Mouse (Mus musculus) hematopoietic stem cell, adult 5-6 weeks (primary cell): ENCODE measurements around the gene Dgkd. TPM values are rescaled to one million over a fixed set of nuclear protein-coding genes. Genes with fewer than 3 reads are reported as not detected.
"Not testable (repeated sequence)": the region's sequence is repeated elsewhere in the genome, so short reads cannot be mapped to it uniquely, and the experiment has no call there.

Experiments
- ATAC-seq, 2 experiments: fragments of 125-278 bp in 1 of 2; replicated peaks in 1 of 2; 2 replicates each; pipeline ENCODE4 v1.8.0; 2016 to 2017; ENCODE audit warnings: inconsistent platforms in 2 of 2, mild to moderate bottlenecking in 2 of 2, moderate number of reproducible peaks in 2 of 2, low read depth in 1 of 2, moderate TSS enrichment in 1 of 2; ENCODE audit not compliant: low FRiP score in 2 of 2, poor library complexity in 2 of 2, severe bottlenecking in 2 of 2, insufficient read depth in 1 of 2, low TSS enrichment in 1 of 2
- total RNA-seq: library from RNA; stranded (forward); fragments of 172-1452, 232-1000 nt; gene quantifications from 2 replicates; pipeline ENCODE4 v1.2.3, GENCODE M21; 2017

Dgkd gene
- 38.8 and 43.0 TPM in 2 replicates for total RNA-seq

DNA sequence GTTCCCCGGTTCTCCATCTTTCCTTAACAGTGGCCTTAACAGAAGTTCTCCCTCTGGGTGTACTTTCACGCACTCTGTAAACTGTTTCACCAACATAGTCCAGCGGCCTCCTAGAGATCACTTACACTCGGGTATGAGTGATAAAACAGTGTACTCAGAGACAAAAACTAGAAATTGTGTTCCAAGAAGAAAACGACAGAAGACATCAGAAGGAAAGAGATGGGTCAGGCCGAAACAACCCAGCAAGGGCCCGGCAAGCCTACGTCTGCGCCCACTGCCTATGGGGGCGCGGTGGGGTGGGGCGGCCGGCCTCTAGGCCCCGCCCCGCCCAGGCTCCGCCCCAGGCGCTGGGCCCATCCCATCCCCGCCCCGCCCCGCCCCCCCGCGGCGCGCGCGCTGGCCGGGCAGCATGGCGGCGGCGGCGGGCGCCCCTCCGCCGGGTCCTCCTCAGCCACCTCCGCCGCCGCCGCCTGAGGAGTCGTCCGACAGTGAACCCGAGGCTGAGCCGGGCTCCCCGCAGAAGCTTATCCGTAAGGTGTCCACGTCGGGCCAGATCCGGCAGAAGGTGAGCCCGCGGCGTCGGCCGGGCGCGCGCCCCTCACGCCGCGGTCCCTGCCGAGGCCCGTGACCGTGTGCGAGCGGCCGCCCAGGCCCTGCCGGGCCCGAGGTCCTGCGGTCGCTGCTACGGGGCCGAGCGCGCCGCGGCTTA, at the start of gene Dgkd:
Gene Dgkd, plus strand, starts transcription at position 396 of the 709 bp plus-strand sequence.
- ATAC-seq = peak; percentile 70 to 80

DNA sequence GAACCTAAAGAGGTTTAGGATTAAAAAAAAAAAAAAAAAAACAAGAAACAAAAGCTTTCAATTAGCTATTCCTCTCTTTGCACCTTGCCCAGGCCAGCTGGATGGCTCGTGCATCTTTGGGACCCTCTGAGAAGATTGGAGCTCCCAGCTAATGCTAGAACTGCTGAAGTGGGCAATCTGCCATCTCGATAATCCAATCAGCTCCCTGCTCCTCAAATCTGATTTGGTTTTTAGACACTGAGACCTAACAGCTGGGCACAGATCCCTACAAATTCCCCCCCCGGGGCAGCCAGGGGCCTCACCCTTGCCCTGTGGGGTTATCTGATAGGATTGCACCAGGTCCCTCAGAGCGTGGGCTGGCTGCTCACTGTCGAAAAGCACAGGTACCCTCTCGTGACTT, 49.5 kb upstream of the Dgkd start, which contains the start of gene Sag:
Gene Sag, plus strand, starts transcription at position 105 of the 400 bp plus-strand sequence.
- no peak for ATAC-seq

DNA sequence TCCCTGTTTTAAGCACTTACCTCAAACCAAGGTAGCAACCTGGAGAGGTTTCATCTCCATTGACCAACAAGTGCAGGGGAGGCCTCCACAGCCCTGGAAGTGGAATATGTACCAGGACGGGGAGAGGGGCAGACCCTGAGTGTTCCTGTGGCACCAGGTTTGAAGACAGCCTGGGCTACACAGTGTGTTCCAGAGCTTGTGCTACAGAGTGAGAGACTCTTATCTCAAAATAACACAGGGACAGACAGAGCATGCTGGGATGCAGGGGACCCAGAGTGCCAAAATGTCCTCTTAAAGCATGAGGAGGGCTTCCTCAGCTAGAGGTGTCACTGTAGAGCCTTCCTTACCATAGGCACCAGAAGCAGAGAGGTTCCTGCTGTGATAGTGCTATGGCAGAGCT, 45.3 kb upstream of the Dgkd start:
- no peak for ATAC-seq

DNA sequence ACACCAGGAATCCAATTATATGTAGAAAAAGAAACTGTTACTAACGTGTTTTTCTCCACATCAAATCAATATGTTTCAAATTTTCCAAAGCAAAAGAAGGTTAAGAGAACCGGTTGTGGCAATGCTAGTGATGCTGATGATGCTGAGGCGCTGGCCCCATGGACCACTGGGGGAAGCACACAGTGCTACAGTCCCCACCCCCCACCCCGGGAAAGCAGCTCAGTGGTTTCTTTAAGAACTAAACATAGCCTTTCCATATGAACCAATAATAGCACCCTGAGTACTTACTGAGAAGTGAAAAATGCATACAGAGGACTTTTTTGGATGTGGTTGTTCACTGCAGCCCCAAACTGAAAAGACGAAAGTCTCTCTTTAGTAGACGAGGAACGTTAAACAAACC, 41.7 kb upstream of the Dgkd start:
- no peak for ATAC-seq

DNA sequence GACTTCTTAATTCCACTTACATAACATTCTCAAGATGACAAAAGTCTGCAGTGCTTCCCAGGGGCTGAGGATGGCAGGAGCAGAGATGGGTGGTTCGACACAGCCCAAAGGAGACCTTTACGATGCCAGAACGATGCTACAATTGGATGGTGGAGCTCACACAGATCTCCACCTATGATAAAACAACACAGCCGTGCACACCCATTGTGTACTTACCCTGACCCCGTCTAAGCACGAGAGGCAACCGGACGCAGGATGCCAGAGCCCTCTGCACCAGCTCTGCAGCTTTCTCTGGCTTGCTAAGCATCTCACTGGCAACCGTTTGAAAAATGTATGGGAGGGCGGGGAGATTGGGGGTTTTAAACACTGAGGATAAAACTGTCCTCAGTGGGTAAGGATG, 41.0 kb upstream of the Dgkd start:
- ATAC-seq = no peak

DNA sequence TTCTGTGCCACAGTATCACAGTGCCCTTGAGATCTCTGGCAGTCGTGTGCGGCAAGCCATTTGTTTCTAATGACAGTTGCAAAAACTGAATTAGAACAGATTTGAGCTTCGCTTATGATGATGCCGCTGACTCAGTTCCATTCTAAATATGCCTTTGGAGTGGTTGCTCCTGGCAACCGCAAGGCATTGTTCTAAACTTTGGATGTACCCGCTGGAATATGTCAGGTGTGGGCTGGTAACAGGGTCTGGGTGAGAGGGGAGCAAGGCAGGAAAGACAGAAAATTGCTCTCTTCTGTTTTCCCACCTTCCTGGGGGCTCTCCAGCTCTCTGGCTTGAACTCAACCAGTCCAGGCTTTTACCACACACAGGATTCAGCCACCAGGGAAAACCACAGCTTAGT, 39.9 kb upstream of the Dgkd start:
- ATAC-seq = no peak

DNA sequence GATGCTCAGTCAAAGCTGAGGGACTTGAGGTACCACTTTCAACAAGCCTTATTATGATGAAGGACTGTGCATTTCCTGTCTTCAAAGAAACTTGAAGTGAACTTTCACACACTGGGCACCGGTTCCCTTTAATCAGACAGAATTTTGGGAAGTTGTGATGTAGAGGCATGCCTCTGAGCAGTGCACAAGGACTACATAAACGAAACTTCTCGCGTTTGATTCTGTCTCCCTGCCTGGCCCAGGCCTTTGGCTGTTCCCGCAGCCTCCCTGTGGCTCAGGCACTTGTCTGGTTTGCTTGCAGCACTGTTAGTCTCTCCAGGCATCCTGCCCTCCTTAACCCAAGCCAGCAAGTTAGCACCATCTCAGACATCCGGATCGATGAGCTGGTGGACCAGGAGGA, 39.4 kb upstream of the Dgkd start:
- 0 out of 4 replicates have a peak, but pooled peaks of 1 of the 2 experiments have one; percentile 22 for ATAC-seq

DNA sequence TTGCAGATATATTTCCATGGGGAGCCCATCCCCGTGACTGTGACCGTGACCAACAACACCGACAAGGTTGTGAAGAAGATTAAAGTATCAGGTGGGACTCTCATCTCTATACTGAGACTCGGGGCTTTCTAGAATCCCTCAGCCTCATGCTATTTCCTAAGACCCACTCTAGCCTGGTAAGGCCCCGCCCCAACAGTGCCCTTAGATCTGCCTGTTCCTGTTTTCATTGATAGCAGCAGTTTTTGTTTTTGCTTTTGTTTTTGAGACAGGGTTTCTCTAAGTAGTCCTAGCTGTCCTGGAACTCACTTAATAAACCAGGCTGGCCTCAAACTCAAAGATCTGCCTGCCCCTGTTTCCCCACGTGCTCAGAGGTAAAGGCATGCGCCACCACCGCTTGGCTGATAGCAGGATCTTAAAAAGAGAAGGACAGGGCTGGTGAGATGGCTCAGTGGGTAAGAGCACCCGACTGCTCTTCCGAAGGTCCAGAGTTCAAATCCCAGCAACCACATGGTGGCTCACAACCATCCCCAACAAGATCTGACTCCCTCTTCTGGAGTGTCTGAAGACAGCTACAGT, 28.6 kb upstream of the Dgkd start:
- ATAC-seq = no peak

DNA sequence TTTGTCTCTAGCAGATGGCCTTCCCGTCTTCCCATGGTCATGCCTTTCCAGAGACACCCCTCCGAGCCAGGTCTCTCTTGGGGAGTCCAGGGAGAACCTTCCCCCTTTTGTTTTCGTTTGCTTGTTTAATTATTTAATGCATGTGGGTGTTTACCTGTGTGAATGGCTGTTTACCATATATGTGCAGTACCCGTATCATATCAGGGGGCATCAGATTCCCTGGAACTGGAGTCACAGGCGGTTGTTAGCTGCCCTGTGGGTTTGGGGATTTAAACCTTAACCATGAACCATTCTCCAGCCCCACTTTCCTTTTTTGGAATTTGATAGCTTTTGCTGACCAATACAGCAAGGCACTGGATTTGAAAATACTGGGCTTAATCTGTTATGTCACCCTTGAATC, 27.8 kb upstream of the Dgkd start:
- no peak for ATAC-seq

DNA sequence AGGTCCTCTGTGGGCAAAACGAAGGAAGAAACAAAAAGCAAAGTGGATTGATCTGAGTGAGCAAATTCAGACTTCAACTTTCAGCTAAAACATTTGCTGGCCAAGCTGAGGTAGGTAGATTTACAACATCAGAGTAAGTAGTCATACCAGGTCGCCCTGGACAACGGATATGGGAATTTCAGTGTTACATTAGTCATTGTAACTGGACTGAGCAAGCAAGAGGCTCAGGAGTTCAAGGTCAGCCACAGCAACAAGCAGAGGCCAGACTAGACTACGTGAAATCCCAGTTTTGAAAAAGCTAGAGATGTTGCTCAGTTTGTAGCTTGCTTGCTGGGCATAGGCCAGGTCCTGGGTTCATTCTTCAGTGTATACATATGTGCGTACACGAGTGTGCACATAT, 27.1 kb upstream of the Dgkd start:
- ATAC-seq = no peak

DNA sequence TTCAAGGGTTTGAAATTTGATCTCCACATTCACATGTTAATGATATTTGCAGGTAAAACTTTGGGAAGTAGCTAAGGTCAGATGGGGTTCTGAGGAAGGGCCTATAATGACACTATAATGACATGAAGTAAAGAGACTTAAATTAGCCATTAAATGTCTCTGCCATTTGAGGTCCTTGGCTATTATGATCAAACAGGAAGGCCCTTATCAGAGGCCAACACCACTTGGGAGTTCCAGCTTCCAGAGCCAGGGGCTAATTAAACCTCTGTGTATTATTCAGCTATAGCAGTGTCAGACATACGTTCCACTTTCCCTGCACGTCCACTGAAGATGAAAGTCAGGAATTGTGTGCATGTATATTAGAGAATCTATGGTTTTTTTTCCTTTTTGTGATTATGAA, 26.6 kb upstream of the Dgkd start:
- ATAC-seq = no peak

DNA sequence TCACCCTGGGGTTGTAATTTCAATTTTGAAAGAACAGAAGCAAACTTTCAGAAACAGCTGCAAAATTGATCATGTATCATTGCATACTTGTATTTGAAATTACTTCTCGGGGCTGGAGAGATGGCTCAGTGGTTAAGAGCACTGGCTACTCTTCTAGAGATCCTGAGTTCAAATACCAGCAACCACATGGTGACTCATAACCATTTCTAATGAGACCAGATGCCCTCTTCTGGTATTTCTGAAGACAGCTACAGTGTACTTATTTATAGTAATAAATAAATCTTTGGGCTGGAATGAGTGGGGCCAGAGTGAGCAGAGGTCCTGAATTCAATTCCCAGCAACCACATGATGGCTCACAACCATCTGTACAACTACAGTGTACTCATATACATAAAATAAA, 25.6 kb upstream of the Dgkd start:
- ATAC-seq = not testable (repeated sequence)

DNA sequence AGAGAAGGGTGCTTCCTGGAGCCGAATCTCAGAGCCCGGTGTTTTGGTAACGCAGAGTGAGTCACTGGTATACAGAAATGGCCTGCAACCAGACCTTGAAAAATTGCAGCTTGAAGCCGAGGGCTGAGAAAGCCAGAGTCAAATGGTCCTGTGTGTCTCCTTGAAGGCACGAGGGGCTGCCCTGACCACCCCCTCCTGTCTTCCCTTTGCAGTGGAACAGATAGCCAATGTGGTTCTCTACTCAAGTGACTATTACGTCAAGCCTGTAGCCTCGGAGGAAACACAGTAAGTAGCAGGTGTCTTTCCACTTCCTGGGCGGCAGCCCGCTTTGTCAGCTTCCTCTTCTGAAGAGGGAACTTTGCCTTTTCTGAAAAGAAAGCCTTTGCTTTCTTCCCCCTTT, 24.9 kb upstream of the Dgkd start:
- ATAC-seq = peak; percentile 87 to 95

DNA sequence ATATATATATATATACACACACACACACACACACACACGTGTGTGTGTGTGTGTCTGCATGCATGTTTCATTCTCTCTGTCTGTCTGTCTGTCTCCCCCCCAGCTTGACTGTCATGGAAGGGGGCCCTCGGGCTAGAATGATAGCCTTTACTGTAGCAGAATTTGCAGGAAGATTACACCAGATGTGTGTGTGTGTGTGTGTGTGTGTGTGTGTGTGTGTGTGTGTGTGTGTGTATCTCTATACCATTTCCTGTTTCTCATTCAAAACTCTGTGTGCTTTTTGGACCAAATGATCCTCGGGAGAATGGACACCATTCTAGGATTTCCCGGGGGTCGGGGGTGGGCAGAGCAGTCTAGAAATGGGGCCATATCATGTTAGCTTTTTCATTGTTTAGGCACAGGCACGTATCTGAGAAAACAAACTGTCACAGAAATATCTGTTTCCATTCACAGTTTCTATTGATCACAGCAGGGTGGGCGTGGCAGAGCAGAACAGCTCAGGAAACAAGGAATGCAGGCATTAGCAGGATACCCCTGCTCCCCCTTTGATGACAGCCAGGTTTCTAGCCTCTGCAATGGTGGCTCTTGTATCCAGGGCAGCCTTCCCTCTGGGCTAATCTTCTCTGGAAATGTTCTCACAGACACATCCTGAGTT, 24.0 kb upstream of the Dgkd start:
- ATAC-seq = no peak

DNA sequence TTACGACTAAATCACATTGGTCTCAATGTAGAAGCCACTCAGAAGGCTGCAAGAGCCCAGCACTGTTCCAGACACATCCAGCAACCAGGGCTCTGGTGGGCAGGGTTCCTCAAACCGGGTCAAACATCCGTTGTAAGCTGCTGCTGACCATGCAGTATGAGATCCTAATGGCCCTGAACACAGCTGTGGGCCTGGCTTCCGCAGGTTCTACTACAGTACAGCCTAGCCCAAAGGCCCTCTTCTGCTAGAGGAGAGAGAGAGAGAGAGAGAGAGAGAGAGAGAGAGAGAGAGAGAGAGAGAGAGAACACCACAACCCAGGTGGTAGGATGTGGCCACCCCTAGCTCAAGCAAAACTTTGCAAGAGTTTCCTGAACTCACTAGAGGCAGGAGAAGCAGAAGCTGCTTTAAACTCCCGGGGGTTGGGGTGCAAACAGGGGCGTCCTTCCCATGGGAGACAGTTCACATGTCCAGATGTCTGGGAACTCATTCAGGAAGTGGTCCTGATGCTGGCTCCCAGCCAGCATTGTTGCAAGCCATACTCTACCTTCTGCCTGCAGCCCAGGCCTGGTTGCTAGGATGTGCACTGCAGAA, 23.4 kb upstream of the Dgkd start:
- ATAC-seq = peak; percentile 43 to 68

DNA sequence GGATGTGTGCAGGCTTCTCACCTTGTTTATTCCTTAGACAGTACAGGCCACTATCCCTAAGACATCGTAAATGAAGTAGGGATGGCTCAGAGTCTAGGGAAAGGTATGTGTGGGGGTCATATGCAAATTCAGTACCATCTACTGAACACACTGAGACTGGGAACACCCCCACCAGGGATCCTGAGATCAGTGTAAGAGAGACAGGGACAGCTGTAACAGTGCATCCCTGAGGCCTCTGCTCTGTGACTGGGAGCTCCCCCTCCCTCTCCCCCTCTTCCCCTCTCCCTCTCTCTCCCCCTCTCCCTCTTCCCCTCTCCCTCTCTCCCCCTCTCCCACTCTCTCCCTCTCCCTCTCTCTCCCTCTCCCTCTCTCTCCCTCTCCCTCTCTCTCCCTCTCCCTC, 16.6 kb upstream of the Dgkd start:
- ATAC-seq = no peak

DNA sequence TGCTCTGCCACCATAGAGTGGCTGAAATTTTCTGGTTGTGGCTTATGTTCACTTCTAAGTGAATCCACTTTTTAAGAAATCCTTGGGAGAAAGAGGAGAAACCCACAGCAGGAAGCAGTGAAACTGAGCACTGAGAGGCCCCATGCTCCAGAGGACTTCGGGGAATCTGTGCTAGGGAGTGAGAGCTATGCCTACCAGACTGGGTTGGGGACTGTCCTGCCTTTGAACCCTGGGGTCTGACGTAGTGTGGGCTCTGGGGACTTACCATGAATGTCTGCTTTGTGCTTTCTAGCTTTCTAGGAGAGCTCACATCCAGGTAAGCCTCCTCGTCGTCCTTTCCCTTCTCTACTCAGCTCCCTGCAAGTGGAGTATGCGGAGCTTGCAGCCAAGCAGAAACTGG, 16.1 kb upstream of the Dgkd start:
- ATAC-seq = no peak
